Mouse (Mus musculus) lung, postnatal 0 days (tissue): ENCODE data around the gene Nup107.

Source experiments
- CTCF ChIP-seq: IDR thresholded peaks from 2 replicates; pipeline ENCODE4 v1.5.1; 2016; ENCODE audit warnings: antibody characterized with exemption, mild to moderate bottlenecking
- EP300 ChIP-seq: IDR thresholded peaks from 2 replicates; pipeline ENCODE4 v1.6.1; 2016; ENCODE audit warnings: antibody characterized with exemption, mild to moderate bottlenecking, control low read depth

DNA sequence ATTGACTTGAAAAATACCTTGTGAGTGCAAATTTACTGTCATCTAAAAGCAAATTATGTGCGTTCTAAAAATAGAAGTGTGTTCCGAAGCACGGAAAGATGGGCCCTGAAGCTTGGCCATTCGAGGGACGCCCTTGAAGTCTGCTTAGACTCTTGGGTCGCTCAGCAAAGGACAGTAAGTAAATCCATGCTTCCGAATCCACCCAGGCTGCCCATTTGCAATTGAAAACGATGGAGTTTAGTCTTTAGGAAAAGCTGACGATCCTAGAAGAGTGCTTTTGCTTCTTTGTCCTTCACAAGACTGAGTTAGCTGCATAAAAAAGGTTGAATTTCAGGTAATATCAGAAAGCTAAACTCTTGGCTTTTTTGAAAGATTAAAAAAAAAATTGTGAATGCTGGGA lies 13.4 kb upstream of the Nup107 start:
- TF ChIP-seq CTCF, result no peak
- TF ChIP-seq EP300, result no peak
